ENCODE assay signal across 6 mouse cellular contexts in genomic region chr15:86449236-86449635, GRCm38 (mm10).
"Had no signal": no experiment of that assay in that cellular context is flagged by ENCODE, and none has a peak within 500 bp of the region (broad histone marks: within the 10 kb centered on the region; RNA-seq: fewer than 3 reads in every experiment).

No protein-coding gene starts in this region.

- DNase-seq: kidney, adult 8-10 months; kidney, postnatal 4 days; left cerebral cortex, postnatal 4 days; lung, adult 2 months; lung, postnatal 4 days; right cerebral cortex, postnatal 4 days had no signal
